Mouse (Mus musculus): Measurements from ENCODE around the gene Kcnj6.

- TF ChIP-seq CTCF (IDR thresholded peaks at IDR 0.05; ENCODE audit: borderline replicate concordance, control insufficient read depth, extremely low read depth, insufficient read depth, low read length, poor library complexity) (no peak), POLR2A (IDR thresholded peaks at IDR 0.05; ENCODE audit: control insufficient read depth, extremely low read depth, insufficient read depth, low read length, poor library complexity) (no peak)
Measured at GRCm38 (mm10) chr16:94782110-94782946, 215.2 kb downstream of the Kcnj6 start.

All from thymus, adult 2 months (tissue).